Mouse (Mus musculus): ENCODE measurements around the gene Galc.

GRCm38 (mm10) chr12:98181729-98182128 is 77.5 kb downstream of the Galc start:
- peak; percentile 30; the same call in 1 of the 2 replicates for TF ChIP-seq CTCF (IDR thresholded peaks at IDR 0.05; ENCODE audit: extremely low read depth, insufficient read depth, low read length)
- TF ChIP-seq POLR2A (IDR thresholded peaks at IDR 0.05; ENCODE audit: extremely low read depth, insufficient read depth, low read length) = no peak

All from cortical plate, adult 2 months (tissue).